Mouse (Mus musculus) frontal cortex, adult (tissue): ENCODE results near the gene Cyp2c39.
"Not testable (repeated sequence)": the region's sequence is repeated elsewhere in the genome, so short reads cannot be mapped to it uniquely, and the experiment has no call there.

Experiments used
- ATAC-seq: cut with Nextera tagmentation; 2 replicates; pipeline ENCODE4 v1.9.2; 2017; ENCODE audit warnings: mild to moderate bottlenecking, moderate library complexity, mixed read lengths; ENCODE audit not compliant: low TSS enrichment

Gene Cyp2c39

DNA sequence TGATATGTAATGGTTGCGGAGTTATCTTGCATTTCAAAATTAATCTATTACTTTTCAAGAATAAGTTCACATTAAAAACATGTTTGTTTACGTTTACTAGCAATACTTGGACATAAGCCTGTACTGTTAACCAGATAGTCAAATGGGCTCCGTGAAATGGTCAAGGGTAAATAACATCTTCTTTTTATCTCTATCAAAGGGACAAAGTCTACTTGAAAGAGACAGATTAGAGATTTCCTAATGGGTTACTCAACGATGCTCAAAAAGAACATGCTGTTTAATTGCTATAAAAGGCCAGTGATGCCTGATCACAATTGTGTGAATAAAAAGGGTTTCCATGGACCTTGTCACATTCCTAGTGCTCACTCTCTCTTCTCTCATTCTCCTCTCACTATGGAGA, at the start of gene Cyp2c39:
Cyp2c39 (plus strand) TSS at position 329 of the 400 bp plus-strand sequence.
- ATAC-seq = no peak

DNA sequence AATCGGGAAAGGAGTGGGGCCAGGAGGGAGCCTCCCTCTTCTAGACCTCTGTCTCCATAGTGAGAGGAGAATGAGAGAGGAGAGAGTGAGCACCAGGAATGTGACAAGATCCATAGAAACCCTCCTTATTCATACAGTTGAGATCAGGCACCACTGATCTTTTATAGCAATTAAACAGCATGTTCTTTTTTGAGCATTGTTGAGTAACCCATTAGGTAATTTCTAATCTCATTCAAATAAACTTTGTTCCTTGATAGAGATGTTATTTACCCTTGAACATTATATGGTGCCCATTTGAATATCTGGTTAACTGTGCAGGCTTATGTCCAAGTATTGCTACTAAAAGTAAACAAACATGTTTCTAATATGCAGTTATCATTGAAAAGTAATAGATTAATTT, 47.7 kb upstream of the Cyp2c39 start, which contains the start of gene Cyp2c38:
Cyp2c38 (minus strand) TSS at position 135 of the 400 bp plus-strand sequence.
- no peak for ATAC-seq

DNA sequence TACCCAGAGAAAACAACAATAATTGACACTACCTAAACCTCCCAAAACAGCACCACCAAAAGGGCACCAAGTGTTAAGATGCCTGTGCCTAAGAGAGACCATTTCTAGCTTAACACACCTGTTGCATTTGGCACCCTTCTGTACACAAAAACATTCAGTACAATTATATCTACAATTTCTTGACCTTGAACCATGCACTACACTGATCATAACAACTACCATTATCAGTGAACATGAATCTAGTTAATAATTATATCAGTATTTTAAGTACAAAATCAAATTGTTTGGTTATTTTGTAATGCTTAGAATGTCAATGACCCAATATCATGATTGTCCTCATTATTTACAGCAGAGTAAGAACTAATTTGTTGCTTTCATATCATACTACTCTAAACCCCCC, 46.7 kb upstream of the Cyp2c39 start:
- ATAC-seq = no peak

DNA sequence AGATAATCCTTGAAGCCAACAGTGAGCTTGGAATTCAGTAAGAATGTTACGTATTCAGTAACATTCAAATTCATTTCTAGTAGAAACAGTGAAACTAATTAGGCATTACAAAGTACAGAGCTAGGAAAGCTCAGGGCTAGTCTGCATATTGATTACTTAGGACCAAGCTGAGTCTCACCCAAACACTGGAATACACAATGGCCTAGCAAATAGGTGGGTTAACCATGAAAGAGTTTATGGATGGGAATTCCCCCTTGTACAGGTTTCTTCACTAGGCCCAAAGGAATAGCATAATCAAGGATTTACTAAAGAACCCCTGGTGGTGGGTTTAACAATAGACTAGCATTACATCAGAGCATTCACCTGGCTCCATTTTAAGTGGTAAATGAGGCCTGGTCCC, 26.7 kb upstream of the Cyp2c39 start:
- ATAC-seq = not testable (repeated sequence)

DNA sequence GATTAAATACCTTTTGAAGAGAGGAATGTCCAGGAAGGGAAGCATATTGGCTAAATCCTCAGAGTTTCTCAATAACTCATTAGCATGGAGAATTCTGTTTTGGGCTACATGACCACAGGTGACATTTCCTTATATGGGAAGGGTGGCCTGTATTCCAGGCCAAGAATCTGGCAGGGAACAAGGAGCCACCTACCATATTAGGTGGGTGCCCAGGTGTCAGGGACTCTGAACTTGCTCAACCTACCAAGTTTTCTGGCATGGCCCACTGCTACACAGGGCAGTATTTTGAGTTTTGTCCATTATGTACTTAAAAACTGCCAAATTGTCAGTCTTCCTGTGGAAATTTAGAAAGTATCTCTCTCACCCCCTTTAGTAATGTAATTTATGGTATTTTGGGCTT, 4.3 kb upstream of the Cyp2c39 start:
- no peak for ATAC-seq

DNA sequence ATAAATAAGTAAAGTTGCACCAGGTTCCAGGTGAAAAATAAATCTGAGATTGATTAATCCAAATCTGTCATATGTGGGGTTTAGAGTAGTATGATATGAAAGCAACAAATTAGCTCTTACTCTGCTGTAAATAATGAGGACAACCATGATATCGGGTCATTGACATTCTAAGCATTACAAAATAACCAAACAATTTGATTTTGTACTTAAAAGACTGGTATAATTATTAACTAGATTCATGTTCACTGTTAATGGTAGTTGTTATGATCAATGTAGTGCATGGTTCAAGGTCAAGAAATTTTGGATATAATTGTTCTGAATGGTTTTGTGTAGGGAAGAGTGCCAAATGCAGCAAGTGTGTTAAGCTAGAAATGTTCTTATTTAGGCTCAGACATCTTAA, 1.1 kb upstream of the Cyp2c39 start:
- ATAC-seq = no peak
